Mouse (Mus musculus) cerebellum, adult 2 months (tissue): ENCODE measurements at regions not wholly inside any gene's neighbourhood (a gene's known extent, or its start where the extent isn't known, plus 50 kb on each side); places are given as distances from the start of the nearest gene placed in this dataset.

Experiments
- DNase-seq, 2 experiments: peaks; one replicate each; pipeline ENCODE4 v3.0.0; 2021
- H3K27ac ChIP-seq: fragments of 200-500 bp; 2 replicates; pipeline ENCODE4 v1.5.1; 2012; ENCODE audit warnings: low read length, control low read depth, inconsistent platforms; ENCODE audit not compliant: insufficient read depth
- H3K27me3 ChIP-seq: fragments of 200-500 bp; 2 replicates; pipeline ENCODE4 v1.6.1; 2012; ENCODE audit warnings: inconsistent platforms, mild to moderate bottlenecking, low read length, moderate library complexity; ENCODE audit not compliant: control insufficient read depth, insufficient read depth
- H3K4me1 ChIP-seq: fragments of 200-500 bp; 2 replicates; pipeline ENCODE4 v1.6.1; 2011; ENCODE audit warnings: low read length; ENCODE audit not compliant: control insufficient read depth, insufficient read depth
- H3K4me3 ChIP-seq: fragments of 200-500 bp; replicated peaks from 2 replicates; pipeline ENCODE3; 2011; ENCODE audit warnings: mild to moderate bottlenecking, low read depth, low read length, control low read depth; ENCODE audit not compliant: insufficient read depth
- CTCF ChIP-seq: fragments of 200-500 bp; IDR thresholded peaks from 2 replicates; pipeline ENCODE4 v1.5.1; 2011; ENCODE audit warnings: low read depth, mild to moderate bottlenecking, control low read depth, low read length, moderate library complexity, borderline replicate concordance; ENCODE audit not compliant: insufficient read depth
- POLR2A ChIP-seq: fragments of 200-500 bp; IDR thresholded peaks from 2 replicates; pipeline ENCODE4 v1.6.1; 2011; ENCODE audit warnings: low read length, control low read depth, borderline replicate concordance; ENCODE audit not compliant: insufficient read depth
- WGBS: fragments of 180-500 bp; shearing (Covaris S2); methylation state at CpG from one replicate; pipeline ENCODE4 v1.1.7; 2018; 5-methylcytosine and 5-hydroxymethylcytosine counted together

GRCm38 (mm10) chr8:12165487-12166152 is 113.0 kb upstream of the A230072I06Rik start:
- DNase-seq = no peak
- no peak for TF ChIP-seq CTCF
- TF ChIP-seq POLR2A = no peak
- Histone ChIP-seq H3K27me3 (no peaks in the 10 kb centered on the region; the same call in 1 of the 2 replicates), H3K27ac (no peak overlapping the region), H3K4me1 (no peaks in the 10 kb centered on the region), H3K4me3 (no peak overlapping the region)
- WGBS = 50% methylated on average over 23 of the region's 23 CpGs

- no peak for DNase-seq
- Histone ChIP-seq H3K27me3 (no peaks in the 10 kb centered on the region; the same call in 1 of the 2 replicates), H3K4me3 (no peak overlapping the region), H3K27ac (no peak overlapping the region), H3K4me1 (no peaks in the 10 kb centered on the region)
- TF ChIP-seq CTCF (no peak), POLR2A (no peak)
- WGBS = 39% methylated on average over 12 of the region's 12 CpGs
Measured at GRCm38 (mm10) chr8:12171788-12172187, 106.8 kb upstream of the A230072I06Rik start.

GRCm38 (mm10) chr8:12175496-12175895 is 103.1 kb upstream of the A230072I06Rik start:
- DNase-seq = no peak
- TF ChIP-seq CTCF (no peak), POLR2A (no peak)
- Histone ChIP-seq H3K27ac (no peak overlapping the region), H3K4me1 (no peaks in the 10 kb centered on the region), H3K27me3 (no peaks in the 10 kb centered on the region; the same call in 1 of the 2 replicates), H3K4me3 (no peak overlapping the region)
- 5% methylated on average over 13 of the region's 13 CpGs for WGBS

GRCm38 (mm10) chr8:12184666-12185065 is 94.0 kb upstream of the A230072I06Rik start:
- WGBS = 30% methylated on average over 4 of the region's 4 CpGs
- Histone ChIP-seq H3K27ac (no peak overlapping the region), H3K4me3 (no peak overlapping the region), H3K27me3 (no peaks in the 10 kb centered on the region), H3K4me1 (no peaks in the 10 kb centered on the region)
- TF ChIP-seq POLR2A (no peak), CTCF (no peak)
- DNase-seq = no peak

GRCm38 (mm10) chr8:12187366-12187765 is 91.3 kb upstream of the A230072I06Rik start:
- Histone ChIP-seq H3K27me3 (no peaks in the 10 kb centered on the region), H3K4me3 (no peak overlapping the region), H3K27ac (no peak overlapping the region), H3K4me1 (no peaks in the 10 kb centered on the region)
- TF ChIP-seq POLR2A (no peak), CTCF (no peak)
- WGBS = 94% methylated on average over 3 of the region's 3 CpGs
- no peak for DNase-seq

- Histone ChIP-seq H3K4me3 (no peak overlapping the region), H3K27me3 (no peaks in the 10 kb centered on the region), H3K4me1 (no peaks in the 10 kb centered on the region), H3K27ac (no peak overlapping the region)
- DNase-seq = no peak
- TF ChIP-seq CTCF = no peak
- 36% methylated on average over 5 of the region's 5 CpGs for WGBS
Measured at GRCm38 (mm10) chr8:12188451-12188850, 90.2 kb upstream of the A230072I06Rik start.

- no peak for TF ChIP-seq CTCF
- TF ChIP-seq POLR2A = no peak
Measured at GRCm38 (mm10) chr8:12188960-12189359, 89.7 kb upstream of the A230072I06Rik start.

GRCm38 (mm10) chr8:12192006-12192405 is 86.6 kb upstream of the A230072I06Rik start:
- Histone ChIP-seq H3K27ac (no peak overlapping the region), H3K4me3 (no peak overlapping the region), H3K4me1 (no peaks in the 10 kb centered on the region), H3K27me3 (no peaks in the 10 kb centered on the region)
- WGBS = 41% methylated on average over 8 of the region's 8 CpGs
- no peak for TF ChIP-seq POLR2A
- TF ChIP-seq CTCF = peak; percentile 32
- DNase-seq = no peak

More at GRCm38 (mm10) chr8:12188960-12189359, 89.7 kb upstream of the A230072I06Rik start:
- no peak overlapping the region for H3K4me3 ChIP-seq
- no peaks in the 10 kb centered on the region for H3K27me3 ChIP-seq
- WGBS = 82% methylated on average over 4 of the region's 4 CpGs
- no peaks in the 10 kb centered on the region for H3K4me1 ChIP-seq
- DNase-seq = no peak
- no peak overlapping the region for H3K27ac ChIP-seq
